Mouse (Mus musculus): ENCODE results near the gene Twf2. TPM values are rescaled to one million over a fixed set of nuclear protein-coding genes. Genes with fewer than 3 reads are reported as not detected.

Twf2 gene
- polyA plus RNA-seq, 1 experiment from 2014 or later, result 43.3 TPM

MicroRNAs encoded within 50 kb of the gene (microRNA counts, 519-probe panel; counts per million panel counts)
- 7,102 counts per million, percentile 98 among the panel's probes with 10 or more counts for microRNA mmu-let-7g

Small RNAs within 50 kb of the gene (microRNA-seq; reads per million reads assigned to microRNA genes)
- gene Mir135a-1, result 0.61 reads per million
- 52,820 reads per million, percentile 99 among the genes with 10 or more reads in this experiment for gene Mirlet7g

Other genes starting within 250 kb of the Twf2 start
- 0.07 and 0.08 TPM in 2 replicates for gene Col6a5, start 242.5 kb upstream of the Twf2 start, polyA plus RNA-seq (2015; fragmentation: Nextera tagmentation; extraction: Ambion mirVana)
- gene Col6a4, start 106.3 kb upstream of the Twf2 start, polyA plus RNA-seq (2015; fragmentation: Nextera tagmentation; extraction: Ambion mirVana), result 0.03 and 0.06 TPM in 2 replicates
- gene Glyctk, start 45.0 kb upstream of the Twf2 start, polyA plus RNA-seq (2015; fragmentation: Nextera tagmentation; extraction: Ambion mirVana), result 1.5 and 1.6 TPM in 2 replicates
- 16.0 and 18.1 TPM in 2 replicates for gene Wdr82, start 32.2 kb upstream of the Twf2 start, polyA plus RNA-seq (2015; fragmentation: Nextera tagmentation; extraction: Ambion mirVana)
- gene Ppm1m, start 3.4 kb upstream of the Twf2 start, polyA plus RNA-seq (2015; fragmentation: Nextera tagmentation; extraction: Ambion mirVana), result 26.7 and 29.0 TPM in 2 replicates
- gene Tlr9, start 19.5 kb downstream of the Twf2 start, polyA plus RNA-seq (2015; fragmentation: Nextera tagmentation; extraction: Ambion mirVana), result not detected in 2 replicates
- gene Alas1, start 45.5 kb downstream of the Twf2 start, polyA plus RNA-seq (2015; fragmentation: Nextera tagmentation; extraction: Ambion mirVana), result 131 and 145 TPM in 2 replicates
- 26.4 and 29.9 TPM in 2 replicates for gene Poc1a, start 78.0 kb downstream of the Twf2 start, polyA plus RNA-seq (2015; fragmentation: Nextera tagmentation; extraction: Ambion mirVana)
- gene Dusp7, start 165.5 kb downstream of the Twf2 start, polyA plus RNA-seq (2015; fragmentation: Nextera tagmentation; extraction: Ambion mirVana), result 8.6 and 10.4 TPM in 2 replicates
- 659 and 696 TPM in 2 replicates for gene Rpl29, start 226.3 kb downstream of the Twf2 start, polyA plus RNA-seq (2015; fragmentation: Nextera tagmentation; extraction: Ambion mirVana)
- gene Acy1, start 235.2 kb downstream of the Twf2 start, polyA plus RNA-seq (2015; fragmentation: Nextera tagmentation; extraction: Ambion mirVana), result 25.7 and 27.2 TPM in 2 replicates
- gene Abhd14b, start 244.4 kb downstream of the Twf2 start, polyA plus RNA-seq (2015; fragmentation: Nextera tagmentation; extraction: Ambion mirVana), result 7.4 and 7.7 TPM in 2 replicates
- gene Abhd14a, start 244.6 kb downstream of the Twf2 start, polyA plus RNA-seq (2015; fragmentation: Nextera tagmentation; extraction: Ambion mirVana), result 44.8 and 53.3 TPM in 2 replicates